In genomic region chr2:117176937-117177336, GRCm38 (mm10) we compare ENCODE assay signal across 13 mouse cellular contexts.
"Had no signal": no experiment of that assay in that cellular context is flagged by ENCODE, and none has a peak within 500 bp of the region (broad histone marks: within the 10 kb centered on the region; RNA-seq: fewer than 3 reads in every experiment).

No protein-coding gene starts in this region.

- H3K4me1 ChIP-seq: limb, embryonic 13.5 days; midbrain, embryonic 12.5 days; neural tube, embryonic 13.5 days had no signal

- H3K27me3 ChIP-seq: limb, embryonic 13.5 days; midbrain, embryonic 12.5 days; neural tube, embryonic 13.5 days had no signal

- H3K9ac ChIP-seq: limb, embryonic 13.5 days; liver, embryonic 14.5 days; midbrain, embryonic 12.5 days; neural tube, embryonic 13.5 days had no signal

- H3K4me3 ChIP-seq: layer of hippocampus, adult 2 months; limb, embryonic 13.5 days; midbrain, embryonic 12.5 days; neural tube, embryonic 13.5 days had no signal

- H3K9me3 ChIP-seq: limb, embryonic 13.5 days; midbrain, embryonic 12.5 days; neural tube, embryonic 13.5 days had no signal

- H3K27ac ChIP-seq: kidney, postnatal 0 days; layer of hippocampus, adult 2 months; limb, embryonic 13.5 days; liver, embryonic 14.5 days; midbrain, embryonic 12.5 days; neural tube, embryonic 13.5 days; stomach, postnatal 0 days had no signal

- H3K4me2 ChIP-seq: limb, embryonic 13.5 days; midbrain, embryonic 12.5 days; neural tube, embryonic 13.5 days had no signal

- DNase-seq: kidney, adult 9 months; kidney, postnatal 4 days; lung, adult 18-20 months; thymus, postnatal 4 days had no signal

- ATAC-seq: lung, postnatal 0 days; midbrain, embryonic 16.5 days had no signal
